Mouse (Mus musculus) cortical plate, adult 2 months (tissue): ENCODE data around the gene Prpf8.

ENCODE experiments used
- CTCF ChIP-seq: fragments of 200-500 bp; IDR thresholded peaks from 2 replicates; pipeline ENCODE4 v1.5.1; 2011; ENCODE audit warnings: mild to moderate bottlenecking, control low read depth, low read length; ENCODE audit not compliant: insufficient read depth; ENCODE audit errors: extremely low read depth
- POLR2A ChIP-seq: fragments of 200-500 bp; IDR thresholded peaks from 2 replicates; pipeline ENCODE4 v1.6.1; 2011; ENCODE audit warnings: mild to moderate bottlenecking, low read length, control low read depth; ENCODE audit not compliant: insufficient read depth; ENCODE audit errors: extremely low read depth

GRCm38 (mm10) chr11:75487496-75487895 lies 880 bp downstream of the Prpf8 start:
- TF ChIP-seq CTCF, result no peak
- no peak for TF ChIP-seq POLR2A
